Mouse (Mus musculus): ENCODE results near the gene Spsb4.

- TF ChIP-seq CTCF (IDR thresholded peaks at IDR 0.05; ENCODE audit: low read depth, low read length) (no peak), GATA1 (IDR thresholded peaks at IDR 0.05; ENCODE audit: borderline replicate concordance, low read length) (no peak), TAL1 (conservative IDR thresholded peaks at IDR 0.05; ENCODE audit: low read depth, low read length) (no peak), POLR2AphosphoS5 (IDR thresholded peaks at IDR 0.05; ENCODE audit: insufficient replicate concordance, low read depth, low read length) (no peak)
Observed at GRCm38 (mm10) chr9:97004726-97005125, 13.9 kb downstream of the Spsb4 start.

Measured in G1E (cell line).